Mouse (Mus musculus) heart, adult 2 months (tissue): ENCODE measurements around the gene Myzap.

Source experiments
- CTCF ChIP-seq: fragments of 200-600 bp; IDR thresholded peaks from 2 replicates; pipeline ENCODE4 v1.8.1; 2022; ENCODE audit warnings: antibody characterized with exemption, mild to moderate bottlenecking, moderate library complexity
- EP300 ChIP-seq: fragments of 200-500 bp; IDR thresholded peaks from 2 replicates; pipeline ENCODE4 v1.6.1; 2011; ENCODE audit warnings: low read depth, low read length, control low read depth; ENCODE audit not compliant: insufficient read depth
- POLR2A ChIP-seq: fragments of 200-500 bp; IDR thresholded peaks from 2 replicates; pipeline ENCODE4 v1.6.1; 2011; ENCODE audit warnings: mild to moderate bottlenecking, low read depth, low read length, control low read depth; ENCODE audit not compliant: insufficient read depth

DNA sequence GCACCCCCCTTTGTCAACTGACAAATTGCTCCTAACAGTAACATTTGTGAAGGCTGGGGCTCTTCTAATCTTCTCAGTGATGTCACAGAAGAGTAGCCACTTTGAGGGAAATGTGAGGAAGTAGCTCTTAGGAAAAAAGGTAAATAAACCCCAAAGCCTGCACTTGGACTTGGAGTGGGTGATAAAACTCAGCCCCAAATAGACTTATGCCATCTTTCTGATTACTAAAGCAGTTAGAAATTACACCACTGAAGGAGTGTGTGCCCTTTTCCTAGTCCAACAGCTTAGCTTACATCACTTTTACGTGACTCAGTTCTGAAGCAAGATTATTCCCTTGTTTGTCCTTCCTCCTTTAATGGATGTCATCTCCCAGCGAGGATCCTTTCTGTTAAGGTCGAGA is 17.7 kb downstream of the Myzap start:
- TF ChIP-seq POLR2A (no peak), CTCF (no peak), EP300 (no peak)
